Mouse (Mus musculus): ENCODE results near the gene Runx1.

DNA sequence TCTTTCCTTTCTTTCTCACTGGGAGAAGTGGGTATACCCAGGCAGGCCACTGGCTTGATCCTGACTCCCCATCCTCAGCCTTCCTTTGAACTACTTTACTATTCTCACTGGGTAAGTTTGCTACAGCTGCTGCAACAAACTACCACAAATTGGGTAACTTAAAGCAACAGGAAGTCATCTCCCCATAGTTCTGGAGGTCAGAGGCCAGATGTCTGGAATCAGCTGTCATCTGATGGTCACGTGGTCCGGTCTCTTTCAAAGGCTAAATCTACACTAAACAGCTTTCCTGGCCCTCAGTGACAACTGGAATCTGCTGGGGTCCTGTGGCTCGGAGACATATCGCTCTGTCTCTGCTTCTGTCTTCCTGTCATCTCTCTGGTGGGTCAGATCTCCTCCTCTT, 252.8 kb downstream of the Runx1 start:
- no peak for TF ChIP-seq POLR2A (IDR thresholded peaks at IDR 0.05; ENCODE audit: low read depth, low read length)
- no peak for TF ChIP-seq CTCF (conservative IDR thresholded peaks at IDR 0.05; ENCODE audit: insufficient read depth, insufficient read length, low read depth, low read length)

All from kidney, adult 2 months (tissue).